13 mouse cellular contexts compared by ENCODE assay signal in the genomic region with DNA sequence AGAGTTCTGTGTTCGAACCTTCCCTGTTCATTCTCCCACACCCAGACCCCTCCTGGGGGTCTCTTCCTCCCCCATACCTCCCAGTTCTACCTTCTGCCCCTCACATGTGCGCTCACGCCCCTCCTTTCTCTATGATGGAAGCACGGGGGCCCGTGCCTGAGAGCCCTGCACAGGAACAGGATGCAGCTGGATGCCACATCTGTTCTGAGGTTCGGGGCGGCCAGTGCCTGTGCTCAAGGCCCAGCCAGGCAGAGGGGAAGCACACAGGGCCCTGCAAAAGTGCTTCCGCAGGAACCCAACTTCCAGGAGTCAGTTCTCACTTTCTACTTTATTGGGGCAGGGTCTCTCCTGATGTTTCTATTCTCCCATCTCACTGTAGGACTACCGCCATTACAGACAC. TPM values are rescaled to one million over a fixed set of nuclear protein-coding genes. Genes with fewer than 3 reads are reported as not detected.
A peak's percentile ranks its signal among the peaks of the same experiment; 100 is the strongest.
DNase-seq lines count a peak whose midpoint lies in the region; ATAC-seq and TF ChIP-seq lines count a peak whose summit lies in the region.
"Had no signal": no experiment of that assay in that cellular context is flagged by ENCODE, and none has a peak within 500 bp of the region (broad histone marks: within the 10 kb centered on the region; RNA-seq: fewer than 3 reads in every experiment).

No protein-coding gene starts in this region.

- 78% methylated on average over 9 of the region's 9 CpGs for WGBS in kidney, embryonic 15.5 days
- WGBS in embryonic facial prominence, embryonic 11.5 days: 58% methylated on average over 9 of the region's 9 CpGs
- WGBS in intestine, postnatal 0 days: 75% methylated on average over 9 of the region's 9 CpGs
- 14% methylated on average over 9 of the region's 9 CpGs for WGBS in thymus, adult 2 months

- H3K4me1 ChIP-seq in kidney, embryonic 15.5 days: peaks cover 67% of the 10 kb centered on the region
- no peaks in the 10 kb centered on the region for H3K4me1 ChIP-seq in embryonic facial prominence, embryonic 11.5 days (ENCODE audit: control insufficient read depth, insufficient read depth, low read length)
- H3K4me1 ChIP-seq in intestine, postnatal 0 days (replicated peaks; ENCODE audit: control insufficient read depth, insufficient read depth, low read length): peaks cover 11% of the 10 kb centered on the region
- 0 out of 2 replicates have a peak, but pooled peaks cover 4% of the 10 kb centered on the region for H3K4me1 ChIP-seq in thymus, adult 2 months (replicated peaks; ENCODE audit: control insufficient read depth, insufficient read depth, low read length)
- H3K4me1 ChIP-seq: midbrain, embryonic 15.5 days; neural tube, embryonic 15.5 days had no signal

- H3K9ac ChIP-seq in kidney, embryonic 15.5 days: no peak overlapping the region
- H3K9ac ChIP-seq in embryonic facial prominence, embryonic 11.5 days (replicated peaks; ENCODE audit: low read length): no peak overlapping the region
- no peak overlapping the region for H3K9ac ChIP-seq in intestine, postnatal 0 days (ENCODE audit: low read depth, low read length)
- H3K9ac ChIP-seq: embryonic facial prominence, embryonic 15.5 days; midbrain, embryonic 15.5 days; neural tube, embryonic 15.5 days had no signal

- no peak for DNase-seq in kidney, postnatal 25 days
- peak; percentile 56 for DNase-seq in embryonic facial prominence, embryonic 11.5 days (ENCODE audit: low spot score)
- peak; percentile 21 for DNase-seq in thymus, adult 2 months
- no peak for DNase-seq in gastrocnemius, postnatal 25 days
- no peak for DNase-seq in right cerebral cortex, postnatal 10 days (ENCODE audit: low spot score in 2 of 2)
- DNase-seq in cerebellum, postnatal 4 days (ENCODE audit: low spot score in 2 of 2): no peak
- DNase-seq: cerebellum, adult 8-10 months; right cerebral cortex, postnatal 25 days had no signal

- no peak for TF ChIP-seq CTCF in intestine, postnatal 0 days (IDR thresholded peaks at IDR 0.05; ENCODE audit: low read depth)
- TF ChIP-seq CTCF in thymus, adult 2 months (IDR thresholded peaks at IDR 0.05; ENCODE audit: borderline replicate concordance, control insufficient read depth, extremely low read depth, insufficient read depth, low read length, poor library complexity): no peak

- no peaks in the 10 kb centered on the region for H3K9me3 ChIP-seq in kidney, embryonic 15.5 days (replicated peaks)
- no peaks in the 10 kb centered on the region for H3K9me3 ChIP-seq in embryonic facial prominence, embryonic 11.5 days (replicated peaks; ENCODE audit: control insufficient read depth, low read length)
- no peaks in the 10 kb centered on the region for H3K9me3 ChIP-seq in intestine, postnatal 0 days (ENCODE audit: control insufficient read depth)
- H3K9me3 ChIP-seq: embryonic facial prominence, embryonic 15.5 days; midbrain, embryonic 15.5 days; neural tube, embryonic 15.5 days had no signal

- H3K27ac ChIP-seq in kidney, embryonic 15.5 days: peak overlapping the region; percentile 84
- no peak overlapping the region for H3K27ac ChIP-seq in embryonic facial prominence, embryonic 11.5 days (replicated peaks; ENCODE audit: low read depth, low read length)
- peak overlapping the region; percentile 91 for H3K27ac ChIP-seq in intestine, postnatal 0 days (ENCODE audit: low read depth, low read length)
- no peak overlapping the region for H3K27ac ChIP-seq in thymus, adult 2 months (ENCODE audit: control insufficient read depth, insufficient read depth, low read length)
- H3K27ac ChIP-seq: embryonic facial prominence, embryonic 15.5 days; midbrain, embryonic 15.5 days; neural tube, embryonic 15.5 days had no signal

- H3K4me2 ChIP-seq in kidney, embryonic 15.5 days: no peak overlapping the region
- no peak overlapping the region for H3K4me2 ChIP-seq in embryonic facial prominence, embryonic 11.5 days (ENCODE audit: low read depth, low read length)
- H3K4me2 ChIP-seq in intestine, postnatal 0 days (replicated peaks; ENCODE audit: low read depth): no peak overlapping the region
- H3K4me2 ChIP-seq: embryonic facial prominence, embryonic 15.5 days; midbrain, embryonic 15.5 days; neural tube, embryonic 15.5 days had no signal

- no peaks in the 10 kb centered on the region for H3K27me3 ChIP-seq in kidney, embryonic 15.5 days
- no peaks in the 10 kb centered on the region for H3K27me3 ChIP-seq in embryonic facial prominence, embryonic 11.5 days (ENCODE audit: control insufficient read depth, insufficient read depth, low read length)
- no peaks in the 10 kb centered on the region for H3K27me3 ChIP-seq in intestine, postnatal 0 days (replicated peaks; ENCODE audit: control insufficient read depth, insufficient read depth, low read length)
- H3K27me3 ChIP-seq in thymus, adult 2 months (ENCODE audit: control insufficient read depth, insufficient read depth, low read length): no peaks in the 10 kb centered on the region
- H3K27me3 ChIP-seq: embryonic facial prominence, embryonic 15.5 days; midbrain, embryonic 15.5 days; neural tube, embryonic 15.5 days had no signal

- H3K36me3 ChIP-seq in kidney, embryonic 15.5 days: no peaks in the 10 kb centered on the region
- H3K36me3 ChIP-seq in embryonic facial prominence, embryonic 11.5 days (replicated peaks; ENCODE audit: control insufficient read depth, insufficient read depth, low read depth, low read length): no peaks in the 10 kb centered on the region
- H3K36me3 ChIP-seq in intestine, postnatal 0 days (ENCODE audit: control insufficient read depth, insufficient read depth): peaks cover under 1% of the 10 kb centered on the region; the same call in 1 of the 2 replicates
- H3K36me3 ChIP-seq in thymus, adult 2 months (ENCODE audit: control insufficient read depth, insufficient read depth, low read length): no peaks in the 10 kb centered on the region
- H3K36me3 ChIP-seq: embryonic facial prominence, embryonic 15.5 days; midbrain, embryonic 15.5 days; neural tube, embryonic 15.5 days had no signal

- ATAC-seq in kidney, embryonic 15.5 days (replicated peaks; ENCODE audit: low FRiP score): no peak
- ATAC-seq in embryonic facial prominence, embryonic 11.5 days (replicated peaks; ENCODE audit: insufficient number of reproducible peaks, low FRiP score, low TSS enrichment, low read depth): no peak
- no peak for ATAC-seq in intestine, postnatal 0 days
- ATAC-seq: midbrain, embryonic 15.5 days had no signal

- no peak for TF ChIP-seq POLR2A in thymus, adult 2 months (IDR thresholded peaks at IDR 0.05; ENCODE audit: control insufficient read depth, extremely low read depth, insufficient read depth, low read length, poor library complexity)

- no peak overlapping the region for H3K4me3 ChIP-seq in kidney, embryonic 15.5 days (replicated peaks)
- H3K4me3 ChIP-seq in embryonic facial prominence, embryonic 11.5 days (ENCODE audit: low read depth, low read length): no peak overlapping the region
- no peak overlapping the region for H3K4me3 ChIP-seq in intestine, postnatal 0 days (ENCODE audit: low read depth, low read length)
- H3K4me3 ChIP-seq in thymus, adult 2 months (ENCODE audit: control insufficient read depth, insufficient read depth, low read length): no peak overlapping the region
- H3K4me3 ChIP-seq: embryonic facial prominence, embryonic 15.5 days; midbrain, embryonic 15.5 days; neural tube, embryonic 15.5 days had no signal

RNA-seq across cellular contexts. Expression of a gene that starts 52.2 kb away (rescaled TPM):
- polyA plus RNA-seq in kidney, embryonic 15.5 days (2015; fragmentation: Nextera tagmentation; extraction: Ambion mirVana): 103 and 107 TPM in 2 replicates
- 72.6 and 77.2 TPM in 2 replicates for polyA plus RNA-seq in embryonic facial prominence, embryonic 11.5 days (2014; fragmentation: Nextera tagmentation; extraction: Ambion mirVana)
- 37.4 and 40.1 TPM in 2 replicates for polyA plus RNA-seq in intestine, postnatal 0 days (2015; fragmentation: Nextera tagmentation; extraction: Ambion mirVana)
- 6.1 and 6.6 TPM in 2 replicates for polyA plus RNA-seq in thymus, adult 2 months (2012; rRNA removed)
- 10 to 100 TPM; 19.0 to 22.7 TPM for total RNA-seq in gastrocnemius, postnatal 25 days (2021)

Comparison
In these comparisons a context has a peak if more than half of its experiments do, and no peak if none do; other contexts are left out.
1. H3K27ac ChIP-seq: peak in kidney, embryonic 15.5 days (single experiment) and intestine, postnatal 0 days (single experiment); none in embryonic facial prominence, embryonic 11.5 days (single experiment) and thymus, adult 2 months (single experiment).
2. DNase-seq: peak in embryonic facial prominence, embryonic 11.5 days (single experiment) and thymus, adult 2 months (single experiment); none in kidney, postnatal 25 days (0 of 2), gastrocnemius, postnatal 25 days (single experiment), right cerebral cortex, postnatal 10 days (0 of 2) and cerebellum, postnatal 4 days (0 of 2).